Mouse (Mus musculus) liver, embryonic 11.5 days (tissue): ENCODE results near the gene Timd4. TPM values are rescaled to one million over a fixed set of nuclear protein-coding genes. Genes with fewer than 3 reads are reported as not detected.

Experiments
- ATAC-seq: fragments of 200-750 bp; cut with Nextera tagmentation; replicated peaks from 2 replicates; pipeline ENCODE4 v1.8.0; 2017; ENCODE audit warnings: moderate number of reproducible peaks, mild to moderate bottlenecking, moderate TSS enrichment, moderate library complexity; ENCODE audit not compliant: low FRiP score
- DNase-seq: peaks from one replicate; pipeline ENCODE4 v3.0.0-alpha.2; 2017; ENCODE audit warnings: low spot score
- H3K27ac ChIP-seq: fragments of 300-500 bp; sonication (generic); 2 replicates; pipeline ENCODE4 v1.5.1; 2014; ENCODE audit warnings: mild to moderate bottlenecking, low read depth, low read length, control low read depth
- H3K27me3 ChIP-seq: fragments of 300-500 bp; sonication (generic); replicated peaks from 2 replicates; pipeline ENCODE4 v1.6.1; 2014; ENCODE audit warnings: low read length, mixed read lengths; ENCODE audit not compliant: control insufficient read depth, insufficient read depth
- H3K36me3 ChIP-seq: fragments of 300-500 bp; sonication (generic); 2 replicates; pipeline ENCODE4 v1.6.1; 2014; ENCODE audit warnings: mild to moderate bottlenecking, low read length, moderate library complexity, mixed read lengths; ENCODE audit not compliant: control insufficient read depth, insufficient read depth
- H3K4me1 ChIP-seq: fragments of 300-500 bp; sonication (generic); replicated peaks from 2 replicates; pipeline ENCODE4 v1.6.1; 2014; ENCODE audit warnings: low read length, mixed read lengths; ENCODE audit not compliant: control insufficient read depth, insufficient read depth
- H3K4me2 ChIP-seq: fragments of 300-500 bp; sonication (generic); 2 replicates; pipeline ENCODE4 v1.6.1; 2014; ENCODE audit warnings: mild to moderate bottlenecking, control low read depth, moderate library complexity
- H3K4me3 ChIP-seq: fragments of 300-500 bp; sonication (generic); 2 replicates; pipeline ENCODE4 v1.5.1; 2014; ENCODE audit warnings: low read depth, low read length, control low read depth
- H3K9ac ChIP-seq: fragments of 300-500 bp; sonication (generic); 2 replicates; pipeline ENCODE4 v1.6.1; 2014; ENCODE audit warnings: low read depth, low read length, control low read depth
- H3K9me3 ChIP-seq: fragments of 300-500 bp; sonication (generic); 2 replicates; pipeline ENCODE4 v1.6.1; 2016; ENCODE audit warnings: low read length, inconsistent platforms, mixed read lengths; ENCODE audit not compliant: control insufficient read depth
- WGBS: fragments of 180-500 bp; shearing (Covaris S2); extraction: QIAGEN DNeasy Blood & Tissue Kit; methylation state at CpG from one replicate; pipeline ENCODE4 v1.1.7; 2014; 5-methylcytosine and 5-hydroxymethylcytosine counted together
- polyA plus RNA-seq: library from polyadenylated mRNA; unstranded; fragments of >200 nt; fragmentation: Nextera tagmentation; extraction: Ambion mirVana; gene quantifications from 2 replicates; pipeline ENCODE4 v1.2.1, GENCODE M21; 2014

Gene Timd4
- polyA plus RNA-seq, 1 experiment from 2014 or later: 6.8 TPM

DNA sequence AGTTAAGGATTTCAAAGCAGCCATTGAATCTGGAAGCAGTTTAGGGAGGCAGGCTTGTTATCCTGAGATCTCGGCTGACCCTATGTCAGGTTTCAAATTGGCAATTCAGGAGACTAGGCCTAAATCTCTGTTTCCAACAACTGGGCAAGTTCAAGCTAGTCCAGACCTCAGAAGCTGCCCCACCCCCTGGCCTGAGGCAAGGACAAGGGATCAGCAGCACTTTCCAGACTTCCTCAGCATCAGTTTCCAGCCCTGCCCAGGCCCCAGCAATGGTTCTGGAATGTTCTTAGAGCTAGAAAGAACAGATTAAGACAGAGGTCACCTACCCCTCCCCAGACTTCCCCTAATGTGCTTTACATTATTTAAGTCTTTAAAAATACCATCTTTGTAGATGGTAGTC lies 36.1 kb downstream of the Timd4 start:
- WGBS: 65% methylated on average over 1 of the region's 1 CpGs
- Histone ChIP-seq H3K4me2 (no peak overlapping the region), H3K9me3 (no peaks in the 10 kb centered on the region), H3K9ac (no peak overlapping the region), H3K27me3 (no peaks in the 10 kb centered on the region), H3K27ac (no peak overlapping the region), H3K4me3 (no peak overlapping the region), H3K4me1 (no peaks in the 10 kb centered on the region), H3K36me3 (no peaks in the 10 kb centered on the region)
- ATAC-seq: no peak
- no peak for DNase-seq

DNA sequence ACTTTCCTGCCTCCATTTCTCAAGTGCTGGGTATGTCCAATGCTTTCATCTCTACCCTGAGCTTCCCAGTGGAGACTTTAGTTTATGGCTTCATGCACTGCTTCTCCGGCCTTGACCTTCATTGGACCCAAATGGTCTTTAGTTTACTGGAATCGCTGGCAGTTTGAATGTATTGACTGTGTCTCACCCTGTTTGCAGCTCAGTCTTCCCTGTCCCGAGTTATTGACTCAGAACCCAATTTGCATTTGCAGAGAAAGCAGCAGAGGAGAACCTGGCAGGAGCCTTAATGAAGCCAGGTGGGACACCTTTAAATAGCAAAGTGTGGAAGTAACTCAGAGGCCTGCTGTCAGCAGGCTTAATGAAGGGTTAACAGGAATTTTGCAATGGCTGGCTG lies 37.2 kb downstream of the Timd4 start:
- ATAC-seq: no peak
- WGBS: 57% methylated on average over 3 of the region's 3 CpGs
- no peak for DNase-seq
- no peak overlapping the region for H3K4me2 ChIP-seq
- no peaks in the 10 kb centered on the region for H3K9me3 ChIP-seq
- no peaks in the 10 kb centered on the region for H3K36me3 ChIP-seq
- no peak overlapping the region for H3K9ac ChIP-seq
- H3K4me1 ChIP-seq: no peaks in the 10 kb centered on the region
- no peaks in the 10 kb centered on the region for H3K27me3 ChIP-seq
- H3K4me3 ChIP-seq: no peak overlapping the region
- no peak overlapping the region for H3K27ac ChIP-seq

DNA sequence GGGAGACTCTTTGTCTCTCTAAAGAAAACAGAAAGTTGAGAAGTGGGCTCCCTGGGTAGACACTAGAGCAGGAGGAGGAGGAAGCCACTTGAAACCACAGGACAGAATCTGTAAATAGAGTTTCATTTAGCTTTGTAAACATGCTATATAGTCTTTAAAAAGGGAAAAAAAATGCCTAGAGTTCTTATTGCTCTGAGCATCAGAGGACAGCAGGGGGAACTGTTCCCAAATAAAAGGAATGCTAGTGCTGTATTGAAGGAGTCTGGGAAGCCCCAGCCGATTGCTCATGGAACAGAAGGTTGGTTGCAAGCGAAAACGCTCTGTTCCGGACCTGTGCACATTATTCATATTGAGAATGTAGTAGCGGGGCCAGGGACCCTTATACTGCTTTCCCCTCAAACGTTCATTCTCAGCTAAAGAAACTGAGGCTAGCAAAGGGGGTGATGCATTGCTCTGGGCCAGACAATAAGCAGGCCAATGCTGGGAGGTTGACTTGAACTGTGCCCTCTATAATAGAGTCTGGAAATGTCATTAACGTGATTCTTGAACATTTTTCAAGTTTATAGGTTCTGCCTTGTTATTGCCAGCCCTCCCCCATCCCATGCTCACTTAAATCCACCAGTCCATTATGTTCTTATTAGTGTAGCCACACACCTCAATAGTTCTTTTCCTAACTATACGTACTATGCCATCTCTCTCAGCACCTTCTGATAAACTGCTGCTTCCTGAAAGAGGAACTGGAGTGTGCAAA lies 37.8 kb downstream of the Timd4 start:
- DNase-seq: no peak
- H3K27ac ChIP-seq: no peak overlapping the region

DNA sequence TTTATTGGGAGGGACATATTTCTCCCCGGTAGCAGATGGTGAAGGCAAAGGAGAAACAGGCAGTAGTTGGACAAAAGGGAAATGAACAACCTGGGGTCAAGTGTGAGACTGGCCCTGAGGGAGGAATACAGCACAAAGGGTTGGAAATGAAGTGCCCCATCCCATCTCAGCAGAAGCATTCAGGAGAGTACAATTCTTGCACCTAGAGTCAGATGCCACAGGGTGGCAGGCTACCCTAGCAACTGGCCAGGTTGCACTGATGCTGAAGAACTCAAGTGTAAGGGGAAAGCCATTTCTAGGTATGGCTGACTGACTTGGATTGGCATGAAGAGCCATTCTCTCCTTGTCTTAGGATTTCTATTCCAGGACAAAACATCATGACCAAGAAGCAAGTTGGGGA lies 54.2 kb downstream of the Timd4 start:
- no peaks in the 10 kb centered on the region for H3K4me1 ChIP-seq
- H3K36me3 ChIP-seq: no peaks in the 10 kb centered on the region
- ATAC-seq (no peak), DNase-seq (no peak)
- H3K9me3 ChIP-seq: no peaks in the 10 kb centered on the region
- no peak overlapping the region for H3K9ac ChIP-seq
- H3K27ac ChIP-seq: no peak overlapping the region
- no peak overlapping the region for H3K4me2 ChIP-seq
- WGBS: 56% methylated on average over 1 of the region's 1 CpGs
- no peaks in the 10 kb centered on the region for H3K27me3 ChIP-seq
- H3K4me3 ChIP-seq: no peak overlapping the region

More for the DNA sequence above, 37.8 kb downstream of the Timd4 start:
- Histone ChIP-seq H3K9ac (no peak overlapping the region), H3K36me3 (no peaks in the 10 kb centered on the region), H3K4me3 (no peak overlapping the region), H3K27me3 (no peaks in the 10 kb centered on the region), H3K9me3 (no peaks in the 10 kb centered on the region), H3K4me1 (no peaks in the 10 kb centered on the region), H3K4me2 (no peak overlapping the region)
- ATAC-seq: no peak
- 39% methylated on average over 8 of the region's 8 CpGs for WGBS

DNA sequence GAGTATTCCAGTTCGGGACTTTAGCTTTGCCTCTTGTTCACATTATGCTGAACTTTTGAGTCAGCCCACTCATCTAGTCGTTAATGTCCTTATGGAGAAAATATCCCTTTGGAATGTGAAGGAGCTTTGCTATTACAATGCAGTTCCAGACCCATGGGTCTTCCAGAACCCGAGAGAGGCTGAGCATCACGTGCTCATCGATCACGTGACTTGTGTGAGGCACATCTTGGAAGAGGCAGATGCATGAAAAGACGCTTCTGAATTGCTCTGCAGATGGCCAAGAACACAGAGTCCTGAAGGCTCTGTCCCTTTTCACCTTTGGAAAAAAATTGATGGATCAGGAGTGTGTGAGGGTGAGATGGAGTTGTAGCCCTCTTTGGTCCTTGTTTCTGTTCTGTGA lies 58.0 kb downstream of the Timd4 start:
- Histone ChIP-seq H3K4me2 (no peak overlapping the region), H3K4me3 (no peak overlapping the region), H3K27ac (no peak overlapping the region), H3K4me1 (no peaks in the 10 kb centered on the region), H3K27me3 (no peaks in the 10 kb centered on the region), H3K36me3 (no peaks in the 10 kb centered on the region), H3K9ac (no peak overlapping the region), H3K9me3 (no peaks in the 10 kb centered on the region)
- ATAC-seq (no peak), DNase-seq (no peak)
- WGBS: 73% methylated on average over 7 of the region's 7 CpGs

DNA sequence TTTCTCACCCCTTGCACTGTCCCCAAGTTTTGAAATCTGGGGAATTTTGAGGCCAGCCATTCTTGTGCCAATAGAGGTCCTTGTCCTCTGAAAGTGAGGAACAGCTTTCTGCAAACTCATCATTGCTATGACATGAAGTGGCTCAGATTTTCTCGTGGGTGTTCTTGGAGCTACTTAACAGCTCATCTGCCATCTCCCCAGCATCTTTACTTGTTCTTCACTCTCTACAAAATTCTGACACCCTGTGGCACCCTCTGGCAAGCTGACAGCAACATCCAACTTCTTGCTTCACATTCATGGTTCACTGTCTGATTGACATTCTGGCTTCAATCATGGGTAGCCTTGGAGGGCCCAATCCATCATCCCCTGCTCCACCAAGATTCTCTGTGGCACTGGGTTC lies 65.2 kb downstream of the Timd4 start:
- Histone ChIP-seq H3K4me3 (no peak overlapping the region), H3K4me2 (no peak overlapping the region), H3K27ac (no peak overlapping the region), H3K4me1 (no peaks in the 10 kb centered on the region), H3K27me3 (no peaks in the 10 kb centered on the region), H3K9ac (no peak overlapping the region), H3K36me3 (no peaks in the 10 kb centered on the region), H3K9me3 (no peaks in the 10 kb centered on the region)
- DNase-seq: no peak
- no peak for ATAC-seq
- 52% methylated on average over 1 of the region's 1 CpGs for WGBS

DNA sequence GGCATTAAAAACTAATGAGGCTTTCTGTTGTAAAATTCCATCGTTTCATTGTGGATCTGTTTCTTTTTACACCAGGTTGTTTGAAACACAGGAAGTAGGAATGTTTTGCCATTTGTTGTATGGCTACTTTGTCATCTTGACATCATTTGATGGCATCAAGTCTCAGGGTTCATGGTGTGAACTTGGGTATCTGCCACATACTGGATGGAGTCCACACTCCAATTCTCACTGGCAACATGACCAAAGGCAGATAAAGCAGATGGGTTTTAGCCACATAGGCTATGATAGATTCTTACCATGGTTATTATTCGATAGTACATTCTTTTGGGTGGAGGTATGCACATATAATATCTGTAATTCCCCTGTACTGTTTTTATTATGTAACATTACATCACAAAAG lies 71.9 kb downstream of the Timd4 start:
- H3K4me3 ChIP-seq: no peak overlapping the region
- H3K36me3 ChIP-seq: no peaks in the 10 kb centered on the region
- H3K4me2 ChIP-seq: no peak overlapping the region
- no peaks in the 10 kb centered on the region for H3K9me3 ChIP-seq
- H3K4me1 ChIP-seq: no peaks in the 10 kb centered on the region
- no peak for DNase-seq
- H3K9ac ChIP-seq: no peak overlapping the region
- no peaks in the 10 kb centered on the region for H3K27me3 ChIP-seq
- no peak for ATAC-seq
- WGBS: 77% methylated on average over 2 of the region's 2 CpGs
- no peak overlapping the region for H3K27ac ChIP-seq

DNA sequence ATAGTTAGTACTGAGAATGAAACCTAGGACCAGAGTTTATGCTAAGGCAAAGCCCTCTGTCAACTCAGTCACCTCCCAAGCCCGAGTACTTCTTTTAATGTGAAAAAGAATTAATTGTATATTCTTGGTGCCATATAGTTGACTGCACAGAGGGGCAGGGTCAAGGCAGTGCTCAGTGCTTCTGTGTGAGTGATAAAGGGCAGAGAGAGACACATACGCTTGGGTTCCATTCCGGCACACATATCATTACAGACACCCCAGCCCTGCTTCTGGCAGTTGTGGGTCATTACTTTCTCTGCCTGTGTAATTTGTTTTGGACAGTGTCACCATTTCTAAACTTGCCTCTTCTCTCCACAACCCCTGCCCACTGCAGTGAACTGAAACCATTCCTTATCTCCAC lies 78.5 kb downstream of the Timd4 start:
- ATAC-seq: no peak
- no peaks in the 10 kb centered on the region for H3K9me3 ChIP-seq

More for the DNA sequence above, 78.5 kb downstream of the Timd4 start:
- Histone ChIP-seq H3K4me1 (no peaks in the 10 kb centered on the region), H3K9ac (no peak overlapping the region), H3K4me2 (no peak overlapping the region), H3K27ac (no peak overlapping the region), H3K27me3 (no peaks in the 10 kb centered on the region), H3K36me3 (no peaks in the 10 kb centered on the region), H3K4me3 (no peak overlapping the region)
- no peak for DNase-seq
- WGBS: 77% methylated on average over 3 of the region's 3 CpGs
